10 mouse cellular contexts compared by ENCODE assay signal in the genomic region with DNA sequence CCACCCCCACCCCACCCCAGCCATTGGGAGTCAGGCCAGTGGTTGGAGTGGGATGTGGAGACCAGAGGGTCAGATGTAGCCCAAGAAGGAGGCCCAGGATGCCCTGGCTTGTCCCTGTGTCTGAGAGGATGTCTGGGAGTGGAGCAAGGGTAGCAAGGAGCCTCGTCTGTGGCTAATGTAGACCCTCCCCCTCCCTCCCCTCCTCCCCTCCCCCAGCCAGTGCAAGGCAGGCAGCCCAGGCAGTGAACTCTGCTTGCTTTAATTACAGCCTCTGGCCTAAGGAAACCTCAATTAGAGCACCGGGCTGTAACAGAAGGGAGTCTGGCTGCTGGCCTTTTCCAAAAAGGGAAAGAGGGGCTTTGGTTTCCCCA. TPM values are rescaled to one million over a fixed set of nuclear protein-coding genes. Genes with fewer than 3 reads are reported as not detected.
DNase-seq lines count a peak whose midpoint lies in the region; ATAC-seq lines count a peak whose summit lies in the region.
"Had no signal": no experiment of that assay in that cellular context is flagged by ENCODE, and none has a peak within 500 bp of the region (broad histone marks: within the 10 kb centered on the region; RNA-seq: fewer than 3 reads in every experiment).

No protein-coding gene starts in this region.

- H3K4me3 ChIP-seq in embryonic facial prominence, embryonic 14.5 days (ENCODE audit: low read depth, low read length), result no peak overlapping the region
- H3K4me3 ChIP-seq in hindbrain, embryonic 16.5 days (ENCODE audit: low read length), result no peak overlapping the region
- peak overlapping the region; percentile 13; the same call in 1 of the 2 replicates for H3K4me3 ChIP-seq in neural tube, embryonic 11.5 days (ENCODE audit: low read depth, low read length)

- H3K4me2 ChIP-seq in embryonic facial prominence, embryonic 14.5 days (ENCODE audit: low read depth, low read length), result peak overlapping the region; percentile 73
- peak overlapping the region; percentile 18; the same call in 1 of the 2 replicates for H3K4me2 ChIP-seq in hindbrain, embryonic 16.5 days (ENCODE audit: low read length)
- peak overlapping the region; percentile 97 for H3K4me2 ChIP-seq in neural tube, embryonic 11.5 days (ENCODE audit: low read depth)

- ATAC-seq in embryonic facial prominence, embryonic 14.5 days (ENCODE audit: low read depth), result peak; percentile 1; the same call in 1 of the 2 replicates
- no peak for ATAC-seq in hindbrain, embryonic 16.5 days
- ATAC-seq in neural tube, embryonic 11.5 days (ENCODE audit: insufficient read depth, low FRiP score, low TSS enrichment), result no peak

- H3K4me1 ChIP-seq in embryonic facial prominence, embryonic 14.5 days (ENCODE audit: control insufficient read depth, insufficient read depth, low read length), result peaks cover 41% of the 10 kb centered on the region
- peaks cover 61% of the 10 kb centered on the region for H3K4me1 ChIP-seq in hindbrain, embryonic 16.5 days (ENCODE audit: control insufficient read depth, insufficient read depth, low read depth, low read length)
- H3K4me1 ChIP-seq in neural tube, embryonic 11.5 days (ENCODE audit: control insufficient read depth, insufficient read depth, low read length), result peaks cover 58% of the 10 kb centered on the region

- H3K9me3 ChIP-seq in embryonic facial prominence, embryonic 14.5 days (ENCODE audit: control insufficient read depth, low read length), result no peaks in the 10 kb centered on the region
- no peaks in the 10 kb centered on the region for H3K9me3 ChIP-seq in hindbrain, embryonic 16.5 days (ENCODE audit: control insufficient read depth, low read length)
- no peaks in the 10 kb centered on the region for H3K9me3 ChIP-seq in neural tube, embryonic 11.5 days (ENCODE audit: control insufficient read depth, low read length)

- H3K36me3 ChIP-seq in embryonic facial prominence, embryonic 14.5 days (ENCODE audit: control insufficient read depth, insufficient read depth, low read length), result peaks cover 61% of the 10 kb centered on the region
- H3K36me3 ChIP-seq in hindbrain, embryonic 16.5 days (ENCODE audit: control insufficient read depth, insufficient read depth, low read length), result peaks cover 8% of the 10 kb centered on the region
- peaks cover 14% of the 10 kb centered on the region for H3K36me3 ChIP-seq in neural tube, embryonic 11.5 days (ENCODE audit: control insufficient read depth, insufficient read depth, low read length)

- DNase-seq in embryo, embryonic 10 days (ENCODE audit: low spot score), result peak; percentile 60
- peak; percentile 68 for DNase-seq in embryonic facial prominence, embryonic 14.5 days (ENCODE audit: low spot score)
- DNase-seq in neural tube, embryonic 11.5 days (ENCODE audit: low spot score), result peak; percentile 71
- DNase-seq in cerebellum, adult 11 months, result no peak
- no peak for DNase-seq in right cerebral cortex, postnatal 10 days (ENCODE audit: low spot score in 2 of 2)
- no peak for DNase-seq in ovary, adult 18-20 months (ENCODE audit: low spot score)
- DNase-seq: heart, adult 18-20 months; kidney, adult 11 months had no signal

- 7% methylated on average over 2 of the region's 2 CpGs for WGBS in embryonic facial prominence, embryonic 14.5 days
- 6% methylated on average over 2 of the region's 2 CpGs for WGBS in hindbrain, embryonic 16.5 days
- WGBS in neural tube, embryonic 11.5 days, result 15% methylated on average over 2 of the region's 2 CpGs

- no peaks in the 10 kb centered on the region for H3K27me3 ChIP-seq in embryonic facial prominence, embryonic 14.5 days (replicated peaks; ENCODE audit: control insufficient read depth, insufficient read depth, low read length)
- H3K27me3 ChIP-seq in hindbrain, embryonic 16.5 days (replicated peaks; ENCODE audit: control insufficient read depth, insufficient read depth, low read length), result no peaks in the 10 kb centered on the region
- H3K27me3 ChIP-seq in neural tube, embryonic 11.5 days (ENCODE audit: control insufficient read depth, insufficient read depth, low read length), result no peaks in the 10 kb centered on the region

- H3K27ac ChIP-seq in embryonic facial prominence, embryonic 14.5 days (replicated peaks; ENCODE audit: low read depth, low read length), result peak overlapping the region; percentile 92
- peak overlapping the region; percentile 99 for H3K27ac ChIP-seq in hindbrain, embryonic 16.5 days (ENCODE audit: low read depth, low read length)
- peak overlapping the region; percentile 100 for H3K27ac ChIP-seq in neural tube, embryonic 11.5 days (ENCODE audit: low read depth, low read length)
- H3K27ac ChIP-seq: liver, embryonic 14.5 days had no signal

- H3K9ac ChIP-seq in embryonic facial prominence, embryonic 14.5 days (ENCODE audit: low read depth, low read length), result 0 out of 2 replicates have a peak overlapping the region, but pooled peaks have one; percentile 26
- H3K9ac ChIP-seq in hindbrain, embryonic 16.5 days (ENCODE audit: low read depth, low read length), result peak overlapping the region; percentile 49
- peak overlapping the region; percentile 49 for H3K9ac ChIP-seq in neural tube, embryonic 11.5 days (ENCODE audit: low read length)
- H3K9ac ChIP-seq: liver, embryonic 14.5 days had no signal

RNA-seq across cellular contexts. Expression of gene Msi1, which starts 8.5 kb away (rescaled TPM):
- polyA plus RNA-seq in embryonic facial prominence, embryonic 14.5 days (2014; fragmentation: Nextera tagmentation; extraction: Ambion mirVana), result 16.0 and 16.2 TPM in 2 replicates
- 23.0 and 44.5 TPM in 2 replicates for polyA plus RNA-seq in hindbrain, embryonic 16.5 days (2015; fragmentation: Nextera tagmentation; extraction: Ambion mirVana)
- polyA plus RNA-seq in neural tube, embryonic 11.5 days (2014; fragmentation: Nextera tagmentation; extraction: Ambion mirVana), result 138 and 147 TPM in 2 replicates

RNA-seq across cellular contexts. Expression of gene Pla2g1b, which starts 28.1 kb away (rescaled TPM):
- polyA plus RNA-seq in embryonic facial prominence, embryonic 14.5 days (2014; fragmentation: Nextera tagmentation; extraction: Ambion mirVana), result not detected in 2 replicates
- not detected in 2 replicates for polyA plus RNA-seq in hindbrain, embryonic 16.5 days (2015; fragmentation: Nextera tagmentation; extraction: Ambion mirVana)
- polyA plus RNA-seq in neural tube, embryonic 11.5 days (2014; fragmentation: Nextera tagmentation; extraction: Ambion mirVana), result not detected in 2 replicates
- polyA plus RNA-seq: liver, embryonic 14.5 days had no signal

RNA-seq across cellular contexts. Expression of gene Sirt4, which starts 46.6 kb away (rescaled TPM):
- polyA plus RNA-seq in embryonic facial prominence, embryonic 14.5 days (2014; fragmentation: Nextera tagmentation; extraction: Ambion mirVana), result 13.9 and 20.3 TPM in 2 replicates
- polyA plus RNA-seq in hindbrain, embryonic 16.5 days (2015; fragmentation: Nextera tagmentation; extraction: Ambion mirVana), result 24.8 and 26.8 TPM in 2 replicates
- polyA plus RNA-seq in neural tube, embryonic 11.5 days (2014; fragmentation: Nextera tagmentation; extraction: Ambion mirVana), result 15.5 and 23.5 TPM in 2 replicates

Comparison
In these comparisons a context has a peak if more than half of its experiments do, and no peak if none do; other contexts are left out.
1. DNase-seq: peak in embryo, embryonic 10 days (single experiment), embryonic facial prominence, embryonic 14.5 days (single experiment) and neural tube, embryonic 11.5 days (single experiment); none in cerebellum, adult 11 months (single experiment), right cerebral cortex, postnatal 10 days (0 of 2) and ovary, adult 18-20 months (single experiment).
2. H3K4me2 ChIP-seq: peak in every context shown above with its lines; median percentile 97 in neural tube, embryonic 11.5 days; 73 in embryonic facial prominence, embryonic 14.5 days; 18 in hindbrain, embryonic 16.5 days.
3. Peak in every context shown above with its lines, with median percentiles within 50 percentile points of each other: H3K27ac ChIP-seq and H3K9ac ChIP-seq.